Mouse (Mus musculus) midbrain, embryonic 11.5 days (tissue): ENCODE data around the gene Ogfod2. TPM values are rescaled to one million over a fixed set of nuclear protein-coding genes. Genes with fewer than 3 reads are reported as not detected.

ENCODE experiments used
- ATAC-seq: fragments of 200-750 bp; cut with Nextera tagmentation; 2 replicates; pipeline ENCODE4 v1.8.0; 2017; ENCODE audit warnings: moderate TSS enrichment, moderate library complexity; ENCODE audit not compliant: low FRiP score
- DNase-seq: peaks from one replicate; pipeline ENCODE4 v3.0.0; 2015; ENCODE audit warnings: low spot score; ENCODE audit errors: missing footprints
- H3K27ac ChIP-seq: fragments of 300-500 bp; sonication (generic); 2 replicates; pipeline ENCODE4 v1.5.1; 2014; ENCODE audit warnings: low read depth, low read length
- H3K27me3 ChIP-seq: fragments of 300-500 bp; sonication (generic); 2 replicates; pipeline ENCODE4 v1.6.1; 2014; ENCODE audit warnings: mild to moderate bottlenecking, low read length, moderate library complexity, mixed read lengths; ENCODE audit not compliant: control insufficient read depth, insufficient read depth
- H3K36me3 ChIP-seq: fragments of 300-500 bp; sonication (generic); 2 replicates; pipeline ENCODE4 v1.6.1; 2014; ENCODE audit warnings: mild to moderate bottlenecking, low read length, moderate library complexity, mixed read lengths; ENCODE audit not compliant: control insufficient read depth, insufficient read depth
- H3K4me1 ChIP-seq: fragments of 300-500 bp; sonication (generic); 2 replicates; pipeline ENCODE4 v1.6.1; 2014; ENCODE audit warnings: low read length; ENCODE audit not compliant: control insufficient read depth, insufficient read depth
- H3K4me2 ChIP-seq: fragments of 300-500 bp; sonication (generic); 2 replicates; pipeline ENCODE4 v1.6.1; 2014; ENCODE audit warnings: mild to moderate bottlenecking, moderate library complexity
- H3K4me3 ChIP-seq: fragments of 300-500 bp; sonication (generic); 2 replicates; pipeline ENCODE4 v1.5.1; 2014; ENCODE audit warnings: low read depth, low read length
- H3K9ac ChIP-seq: fragments of 300-500 bp; sonication (generic); 2 replicates; pipeline ENCODE4 v1.6.1; 2014; ENCODE audit warnings: low read length
- H3K9me3 ChIP-seq: fragments of 300-500 bp; sonication (generic); 2 replicates; pipeline ENCODE4 v1.6.1; 2016; ENCODE audit warnings: low read length; ENCODE audit not compliant: control insufficient read depth
- WGBS: fragments of 180-500 bp; shearing (Covaris S2); extraction: QIAGEN DNeasy Blood & Tissue Kit; methylation state at CpG from one replicate; pipeline ENCODE4 v1.1.7; 2014; 5-methylcytosine and 5-hydroxymethylcytosine counted together
- polyA plus RNA-seq: library from polyadenylated mRNA; unstranded; fragments of >200 nt; fragmentation: Nextera tagmentation; extraction: Ambion mirVana; gene quantifications from 2 replicates; pipeline ENCODE4 v1.2.1, GENCODE M21; 2014

Gene Ogfod2
- polyA plus RNA-seq, 1 experiment from 2014 or later, result 11.4 TPM

DNA sequence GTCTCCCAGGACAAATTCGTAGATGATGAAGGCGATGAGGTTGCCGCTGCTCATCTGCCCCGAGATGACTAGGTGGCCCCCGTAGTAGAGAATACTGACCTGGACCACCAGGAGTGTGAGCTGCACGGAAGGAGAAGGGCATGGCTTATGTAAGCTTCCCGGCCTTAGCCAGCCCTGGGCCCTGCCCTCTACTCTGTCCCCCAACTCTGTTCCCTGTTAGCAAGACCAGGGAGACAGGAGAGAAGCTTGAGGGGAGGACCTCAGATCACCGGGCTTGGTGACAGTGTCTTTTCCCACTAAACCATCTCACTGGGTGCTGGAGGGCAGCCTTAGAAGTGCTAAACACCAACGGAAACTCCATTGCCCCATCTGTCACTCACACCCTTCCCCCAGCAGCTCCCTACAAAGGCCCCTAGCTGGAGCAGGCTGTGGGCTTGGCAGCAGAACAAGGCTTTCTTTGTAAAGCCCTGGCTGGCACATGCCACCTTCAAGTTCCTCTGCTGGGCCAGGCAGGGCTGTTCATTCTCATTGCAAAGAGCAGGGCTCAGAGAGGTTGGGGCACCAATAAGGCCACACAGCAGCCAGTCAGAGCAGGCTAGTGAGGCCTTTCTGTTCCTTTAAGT is 33.2 kb upstream of the Ogfod2 start:
- no peak overlapping the region for H3K27ac ChIP-seq
- peak; percentile 71 for DNase-seq

DNA sequence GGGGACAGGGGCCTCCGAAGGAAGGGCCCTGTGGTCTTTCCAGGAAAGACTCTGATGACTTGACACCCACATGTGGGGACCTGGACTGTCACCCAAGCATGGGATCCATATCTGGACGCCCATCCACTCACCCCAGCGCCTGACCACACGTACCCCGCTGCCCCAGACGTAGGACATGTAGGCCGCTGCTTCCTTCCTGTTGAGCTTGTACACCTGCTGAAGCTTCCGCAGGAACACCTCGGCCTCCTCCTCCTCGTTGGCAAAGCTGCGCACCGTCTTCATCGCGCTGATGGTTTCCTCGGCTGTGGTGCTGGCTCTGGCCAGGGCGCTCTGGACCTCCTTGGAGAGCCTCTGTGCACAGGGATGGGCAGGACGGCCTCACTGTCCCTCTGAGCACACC is 32.2 kb upstream of the Ogfod2 start:
- peaks cover 4% of the 10 kb centered on the region; the same call in 1 of the 2 replicates for H3K4me1 ChIP-seq
- no peak for ATAC-seq
- H3K27me3 ChIP-seq, result no peaks in the 10 kb centered on the region
- WGBS, result 95% methylated on average over 17 of the region's 17 CpGs
- H3K4me3 ChIP-seq, result no peak overlapping the region
- H3K4me2 ChIP-seq, result no peak overlapping the region
- H3K9me3 ChIP-seq, result no peaks in the 10 kb centered on the region
- no peak for DNase-seq
- no peak overlapping the region for H3K27ac ChIP-seq
- H3K36me3 ChIP-seq, result no peaks in the 10 kb centered on the region
- H3K9ac ChIP-seq, result no peak overlapping the region

More for the DNA sequence above, 33.2 kb upstream of the Ogfod2 start:
- H3K4me1 ChIP-seq, result peaks cover 4% of the 10 kb centered on the region; the same call in 1 of the 2 replicates
- no peak overlapping the region for H3K4me3 ChIP-seq
- WGBS, result 63% methylated on average over 9 of the region's 9 CpGs
- H3K27me3 ChIP-seq, result no peaks in the 10 kb centered on the region
- H3K9me3 ChIP-seq, result no peaks in the 10 kb centered on the region
- H3K9ac ChIP-seq, result no peak overlapping the region
- no peaks in the 10 kb centered on the region for H3K36me3 ChIP-seq
- ATAC-seq, result 0 out of 2 replicates have a peak, but pooled peaks have one; percentile 44
- no peak overlapping the region for H3K4me2 ChIP-seq

DNA sequence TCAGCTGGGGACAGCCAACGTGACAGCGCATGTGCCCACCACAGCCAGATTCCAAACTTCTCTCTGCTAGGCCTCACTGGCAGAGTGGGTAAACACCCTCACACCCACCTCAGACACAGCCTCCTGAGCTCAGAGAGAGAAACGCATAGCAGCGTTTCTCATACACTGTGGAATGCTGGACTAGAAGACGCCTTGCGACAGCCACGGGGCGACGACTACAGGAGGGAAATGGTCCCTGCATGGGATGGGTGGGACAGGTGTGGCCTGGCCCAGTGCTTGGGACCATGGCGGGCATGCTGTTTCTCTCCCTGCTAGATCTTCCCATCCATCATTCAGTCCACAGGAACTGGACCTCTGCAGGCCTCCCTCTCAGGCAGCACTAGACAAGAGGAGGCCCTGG is 29.6 kb upstream of the Ogfod2 start:
- Histone ChIP-seq H3K27ac (no peak overlapping the region), H3K9me3 (no peaks in the 10 kb centered on the region), H3K9ac (no peak overlapping the region), H3K4me1 (peaks cover 4% of the 10 kb centered on the region; the same call in 1 of the 2 replicates), H3K36me3 (no peaks in the 10 kb centered on the region), H3K4me3 (no peak overlapping the region), H3K27me3 (no peaks in the 10 kb centered on the region), H3K4me2 (no peak overlapping the region)
- 90% methylated on average over 10 of the region's 10 CpGs for WGBS
- DNase-seq (no peak), ATAC-seq (no peak)

DNA sequence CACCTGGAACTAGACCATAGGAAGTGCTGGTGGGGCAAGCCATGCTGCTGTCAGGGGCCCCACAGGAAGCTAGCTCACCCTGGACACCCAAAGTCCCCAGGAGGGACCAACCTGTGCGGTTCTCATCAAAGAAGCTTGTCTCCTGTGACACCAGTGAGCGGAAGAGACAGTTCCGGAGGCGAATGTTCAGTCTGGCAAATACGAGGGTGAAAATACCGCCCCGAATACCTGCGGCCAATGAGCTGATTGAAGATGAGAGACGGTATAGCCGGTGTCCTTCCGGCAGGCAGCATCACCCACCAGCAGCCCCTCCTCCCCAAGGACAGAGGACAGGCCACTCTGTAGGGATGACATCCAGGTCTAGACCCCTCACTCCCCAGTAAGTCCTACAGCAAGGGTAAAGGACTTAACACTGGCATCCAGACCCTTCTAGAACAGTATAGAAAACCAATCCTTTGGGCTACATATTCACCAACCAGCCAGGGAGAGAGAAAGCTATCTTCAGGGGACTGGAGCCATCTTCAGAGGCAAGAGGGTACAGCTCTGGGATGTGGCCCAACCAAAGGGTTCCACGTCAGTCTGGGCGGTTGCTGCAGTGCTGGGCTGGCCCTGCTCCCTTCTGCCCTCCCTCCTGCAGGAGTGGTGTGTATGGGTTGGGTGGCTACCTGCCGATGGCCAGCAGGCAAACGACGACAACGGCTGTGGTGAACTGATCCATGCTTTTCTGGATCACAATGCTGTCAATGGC is 29.0 kb upstream of the Ogfod2 start:
- H3K9ac ChIP-seq, result no peak overlapping the region
- 93% methylated on average over 17 of the region's 17 CpGs for WGBS
- no peak overlapping the region for H3K27ac ChIP-seq

DNA sequence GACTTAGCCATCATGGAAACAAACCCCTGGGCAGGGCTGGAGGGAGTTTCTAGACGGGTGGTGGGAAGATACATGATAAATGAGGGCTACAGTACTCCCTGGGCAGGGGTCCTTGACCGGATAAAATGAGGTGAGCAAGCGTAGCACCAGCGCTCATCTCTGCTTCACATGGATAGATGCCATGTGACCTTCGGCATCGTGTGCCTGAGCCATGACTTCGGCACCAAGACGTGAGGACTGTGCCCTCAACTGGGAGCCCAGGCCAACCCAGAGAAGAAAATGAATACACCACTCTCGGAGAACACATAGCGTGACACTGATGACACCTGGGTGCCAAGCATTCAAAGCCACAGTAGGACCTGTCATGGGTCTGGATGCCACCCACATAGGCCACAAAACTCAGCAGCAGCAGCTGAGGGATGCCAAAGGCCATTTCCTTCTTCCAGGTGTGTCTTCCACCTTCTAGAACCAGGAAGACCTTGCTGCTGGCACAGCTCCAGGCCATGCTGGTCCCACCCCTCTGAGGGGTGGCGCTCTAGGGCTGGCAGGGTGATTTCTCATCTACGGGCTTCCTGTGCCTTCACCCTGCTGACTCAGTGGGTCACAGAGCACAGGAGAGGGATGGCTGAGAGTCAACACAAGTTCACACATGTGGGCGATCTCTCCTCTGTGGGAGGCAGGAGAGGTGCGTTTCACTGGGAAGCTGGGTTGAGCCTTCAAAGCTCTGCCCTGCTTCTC is 28.1 kb upstream of the Ogfod2 start:
- Histone ChIP-seq H3K4me1 (peaks cover 2% of the 10 kb centered on the region; the same call in 1 of the 2 replicates), H3K4me3 (no peak overlapping the region), H3K9me3 (no peaks in the 10 kb centered on the region)

More for the DNA sequence above, 29.0 kb upstream of the Ogfod2 start:
- Histone ChIP-seq H3K27me3 (no peaks in the 10 kb centered on the region), H3K36me3 (no peaks in the 10 kb centered on the region), H3K9me3 (no peaks in the 10 kb centered on the region), H3K4me3 (no peak overlapping the region), H3K4me1 (peaks cover 2% of the 10 kb centered on the region; the same call in 1 of the 2 replicates), H3K4me2 (no peak overlapping the region)
- ATAC-seq (no peak), DNase-seq (no peak)

DNA sequence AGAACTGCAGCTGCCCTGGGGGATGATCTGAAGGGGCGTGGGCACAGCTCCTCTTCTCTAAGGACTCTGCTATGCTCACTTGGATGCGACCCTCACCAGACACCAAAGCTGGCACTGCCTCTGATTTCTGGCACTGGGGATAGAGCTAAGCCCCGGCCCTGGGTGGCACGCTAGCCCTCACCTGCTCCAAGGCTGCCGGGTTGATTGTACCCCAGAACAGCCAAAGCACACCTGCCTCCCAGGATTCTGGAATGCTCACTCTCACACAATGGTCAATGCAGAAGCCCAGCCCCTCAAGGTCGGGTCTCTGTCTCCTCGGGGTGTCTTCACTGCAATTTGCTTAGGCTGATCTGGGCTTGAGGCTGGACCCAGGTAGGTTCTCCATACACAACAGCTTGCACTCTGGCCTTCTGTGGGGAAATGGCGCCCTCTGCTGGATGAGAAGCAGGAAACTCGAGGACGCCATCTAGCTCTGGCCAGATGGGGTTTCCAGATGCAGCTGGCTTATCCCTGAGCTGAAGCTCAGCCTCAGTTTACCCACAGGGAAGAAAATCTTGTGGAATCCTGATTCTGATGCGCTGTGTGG is 27.4 kb upstream of the Ogfod2 start:
- Histone ChIP-seq H3K27ac (no peak overlapping the region), H3K4me1 (no peaks in the 10 kb centered on the region), H3K9ac (no peak overlapping the region), H3K9me3 (no peaks in the 10 kb centered on the region), H3K4me3 (no peak overlapping the region), H3K36me3 (no peaks in the 10 kb centered on the region), H3K4me2 (no peak overlapping the region), H3K27me3 (no peaks in the 10 kb centered on the region)
- ATAC-seq (peak; percentile 67; the same call in 1 of the 2 replicates), DNase-seq (peak; percentile 96)
- WGBS, result 45% methylated on average over 11 of the region's 11 CpGs

More for the DNA sequence above, 28.1 kb upstream of the Ogfod2 start:
- Histone ChIP-seq H3K27ac (no peak overlapping the region), H3K36me3 (no peaks in the 10 kb centered on the region), H3K4me2 (no peak overlapping the region), H3K27me3 (no peaks in the 10 kb centered on the region), H3K9ac (no peak overlapping the region)
- WGBS, result 88% methylated on average over 14 of the region's 14 CpGs
- ATAC-seq, result no peak
- DNase-seq, result no peak

DNA sequence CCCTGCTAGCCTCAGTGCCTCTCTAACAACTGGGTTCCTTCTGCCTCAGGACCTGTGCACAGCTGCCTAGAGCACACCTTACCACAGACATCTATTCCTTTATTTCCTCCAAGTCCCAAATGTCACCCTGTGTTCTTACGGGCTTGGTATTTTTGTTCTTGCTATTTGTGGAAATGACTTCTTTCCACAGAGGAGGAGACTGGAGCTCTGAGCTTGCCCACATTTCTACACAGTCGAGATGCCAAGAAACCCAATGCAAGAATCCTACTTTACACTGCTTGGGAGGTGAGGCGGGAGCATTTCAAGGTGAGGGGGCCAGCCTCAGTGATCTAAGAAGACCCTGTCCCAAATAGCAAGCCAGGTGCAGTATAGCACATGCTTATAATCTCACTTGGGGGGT is 26.6 kb upstream of the Ogfod2 start:
- Histone ChIP-seq H3K27ac (no peak overlapping the region), H3K9ac (no peak overlapping the region), H3K36me3 (no peaks in the 10 kb centered on the region), H3K4me1 (no peaks in the 10 kb centered on the region), H3K9me3 (no peaks in the 10 kb centered on the region), H3K27me3 (no peaks in the 10 kb centered on the region), H3K4me3 (no peak overlapping the region), H3K4me2 (no peak overlapping the region)
- no peak for DNase-seq
- ATAC-seq, result no peak
- WGBS, result 76% methylated on average over 3 of the region's 3 CpGs

DNA sequence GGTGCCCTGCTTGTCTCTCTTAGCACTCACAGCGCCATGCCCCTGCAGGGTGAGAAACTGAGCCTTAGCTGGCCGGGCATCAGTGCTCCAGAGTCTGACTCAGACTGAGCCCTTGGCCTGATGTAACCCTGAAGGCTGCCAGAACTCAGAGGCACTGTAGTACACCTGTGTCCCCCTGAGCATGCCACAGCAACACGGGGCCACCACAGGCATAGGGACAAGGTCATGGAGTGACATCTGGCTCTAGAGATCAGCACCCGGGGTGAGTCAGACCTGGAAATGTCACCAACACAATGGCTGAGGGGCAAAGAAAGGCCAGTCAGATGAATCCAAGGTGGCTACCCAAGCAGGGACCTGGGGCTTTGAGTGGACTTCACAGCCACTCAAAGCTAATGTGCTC is 25.2 kb upstream of the Ogfod2 start:
- WGBS, result 79% methylated on average over 4 of the region's 4 CpGs
- H3K36me3 ChIP-seq, result no peaks in the 10 kb centered on the region
- no peaks in the 10 kb centered on the region for H3K4me1 ChIP-seq
- no peaks in the 10 kb centered on the region for H3K9me3 ChIP-seq
- ATAC-seq (no peak), DNase-seq (no peak)
- H3K4me3 ChIP-seq, result no peak overlapping the region
- no peak overlapping the region for H3K27ac ChIP-seq
- no peak overlapping the region for H3K4me2 ChIP-seq
- no peak overlapping the region for H3K9ac ChIP-seq
- H3K27me3 ChIP-seq, result no peaks in the 10 kb centered on the region
